Mouse (Mus musculus) ovary, postnatal 14 days (tissue): ENCODE measurements around the gene Uqcrc2.

Experiments
- DNase-seq: peaks from one replicate; pipeline ENCODE4 v3.0.0; 2022; ENCODE audit warnings: low spot score

The Uqcrc2 gene

DNA sequence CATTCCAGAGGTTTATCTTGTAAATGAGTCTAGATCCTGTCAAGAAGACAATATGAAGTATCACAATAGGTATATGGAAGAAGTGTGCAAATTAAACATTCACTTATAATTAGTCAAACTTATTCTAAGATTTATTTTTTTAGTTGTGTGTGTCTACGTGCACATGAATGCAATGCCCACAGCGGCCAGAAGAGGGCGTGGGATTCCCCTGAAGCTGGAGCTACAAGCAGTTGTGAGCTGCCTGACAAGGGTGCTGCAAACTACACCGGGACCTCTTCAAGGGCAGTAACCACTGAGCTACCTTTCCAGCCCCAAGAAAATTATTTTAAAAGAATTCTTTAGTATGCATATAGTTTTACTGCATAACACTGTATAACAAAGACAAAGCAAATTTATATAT is 55.7 kb downstream of the Uqcrc2 start:
- DNase-seq: no peak

DNA sequence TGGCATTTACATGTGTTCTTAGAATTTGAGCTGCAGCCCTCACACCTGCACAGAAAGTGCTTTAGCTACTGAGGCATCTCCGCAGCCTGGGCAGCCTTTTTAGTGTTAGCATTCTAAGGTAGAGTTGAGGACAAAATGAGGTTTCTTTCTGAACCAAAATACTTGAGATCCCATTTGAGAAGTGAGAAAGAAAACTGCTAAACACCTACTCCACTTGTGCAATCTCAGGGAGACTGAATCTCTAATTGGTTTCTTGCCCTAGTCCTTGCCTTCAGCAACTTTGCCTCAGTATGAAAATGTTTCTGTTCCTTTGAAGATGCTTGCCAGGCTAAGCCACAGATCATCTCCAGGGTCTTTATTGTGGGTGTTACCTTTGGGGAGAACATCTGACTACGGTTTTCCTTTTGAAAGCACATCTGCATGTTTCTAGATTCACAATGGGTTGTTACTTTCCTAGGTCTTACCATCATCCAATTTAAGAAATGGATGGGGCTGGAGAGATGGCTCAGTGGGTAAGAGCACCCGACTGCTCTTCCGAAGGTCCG is 58.9 kb downstream of the Uqcrc2 start:
- no peak for DNase-seq

DNA sequence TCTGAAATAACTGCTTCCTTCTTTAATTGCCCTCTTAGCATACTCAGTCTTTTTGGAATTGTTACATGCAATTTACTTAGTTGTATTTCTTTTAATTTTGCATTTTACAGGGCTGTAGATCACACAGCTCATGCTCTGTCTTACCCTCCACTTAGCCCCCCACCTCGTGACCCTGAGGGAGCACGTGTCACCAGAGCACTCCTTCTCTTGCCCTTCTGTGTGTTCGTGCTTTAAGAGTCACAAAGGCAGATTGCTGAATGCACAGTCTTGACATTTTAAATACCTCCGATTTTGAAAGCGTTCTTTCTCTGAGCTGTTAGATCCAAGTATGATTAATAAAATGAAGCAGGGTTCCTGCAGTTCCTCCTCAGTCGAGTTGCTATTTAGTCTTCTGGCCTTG is 60.2 kb downstream of the Uqcrc2 start:
- DNase-seq: no peak

DNA sequence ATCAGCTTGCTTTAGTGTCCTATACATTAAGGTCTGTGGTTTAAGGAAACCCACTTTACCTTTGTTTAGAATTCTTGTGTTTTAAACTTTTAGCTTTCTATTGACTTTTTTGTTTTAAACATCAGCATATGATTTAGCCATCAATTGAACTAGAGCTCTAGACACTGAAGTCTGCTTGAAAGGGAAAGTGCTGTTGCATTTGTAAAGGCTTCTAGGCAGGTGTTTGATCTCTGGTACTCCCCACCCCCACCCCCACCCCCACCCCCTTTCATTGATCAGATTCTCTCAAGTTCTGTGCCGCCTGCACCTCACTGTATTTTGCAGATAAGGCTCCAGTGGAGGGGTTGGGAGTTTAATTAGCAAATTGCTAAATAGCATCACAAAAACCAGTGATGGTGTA is 60.7 kb downstream of the Uqcrc2 start:
- no peak for DNase-seq

DNA sequence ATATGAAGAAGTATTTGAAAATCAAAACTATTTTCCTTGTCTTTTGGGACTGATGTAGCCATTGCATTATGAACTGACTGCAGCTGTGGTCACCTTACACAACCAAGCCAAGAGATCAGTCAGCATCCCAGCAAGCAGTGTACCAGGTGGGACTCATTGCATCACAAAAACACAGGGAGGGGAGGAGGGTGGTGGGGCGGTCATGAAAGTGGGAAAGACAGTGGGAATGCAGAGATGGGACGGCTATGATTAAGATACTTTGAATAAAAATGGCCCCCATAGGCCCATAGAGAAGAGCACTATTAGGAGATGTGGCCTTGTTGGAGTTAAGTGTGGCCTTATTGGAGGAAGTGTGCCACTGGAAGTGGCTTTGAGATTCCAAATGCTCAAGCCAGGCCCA is 61.4 kb downstream of the Uqcrc2 start:
- DNase-seq: no peak

DNA sequence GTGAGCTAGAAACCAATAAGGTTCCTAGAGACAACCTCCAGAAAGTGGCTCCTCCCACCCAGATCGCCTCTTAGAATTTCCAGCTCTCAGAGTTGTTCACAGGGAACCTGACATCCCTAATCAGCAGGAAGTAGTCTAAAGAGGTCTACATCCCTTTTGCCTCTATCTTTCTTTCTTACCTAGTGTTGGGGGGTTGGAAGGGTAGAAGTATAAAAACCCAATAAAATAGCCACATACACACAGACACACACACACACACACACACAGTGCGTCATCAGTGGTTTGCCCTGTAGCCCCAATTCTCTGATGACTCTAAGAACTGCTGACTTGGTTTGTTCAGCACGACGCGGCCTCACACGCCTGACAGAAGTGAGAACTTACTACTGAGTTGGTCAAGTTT is 64.6 kb downstream of the Uqcrc2 start:
- DNase-seq: no peak

DNA sequence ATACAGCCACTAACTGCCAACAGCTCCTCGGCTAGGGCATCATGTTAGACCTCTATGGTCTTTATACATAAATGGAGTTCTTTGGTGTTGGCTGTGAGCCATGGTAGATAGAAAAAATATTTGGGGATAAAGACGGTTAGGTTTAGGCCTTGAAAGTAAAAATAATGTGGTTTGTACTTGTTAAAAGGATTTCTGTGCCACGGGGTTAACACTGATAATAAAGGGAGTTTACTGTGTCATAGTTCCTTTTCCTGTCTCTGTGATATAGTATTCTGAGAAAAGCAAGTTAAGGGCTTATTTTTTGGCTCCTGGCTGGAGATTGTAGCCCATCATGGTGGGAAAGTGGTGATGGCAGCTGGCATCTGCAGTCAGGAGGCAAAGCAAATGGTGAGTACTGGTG is 68.9 kb downstream of the Uqcrc2 start:
- DNase-seq: no peak
